Mouse (Mus musculus) heart, postnatal 14 days (tissue): ENCODE measurements around the gene Lats2. TPM values are rescaled to one million over a fixed set of nuclear protein-coding genes. Genes with fewer than 3 reads are reported as not detected.
"Not testable (repeated sequence)": the region's sequence is repeated elsewhere in the genome, so short reads cannot be mapped to it uniquely, and the experiment has no call there.

Experiments
- DNase-seq, 2 experiments: peaks; one replicate each; pipeline ENCODE4 v3.0.0; 2021 to 2022
- intact Hi-C: fragments of 180-260 bp; cut with DNase I; formaldehyde crosslinking; loops from one replicate; pipeline ENCODE4 v1.15.1; 2025
- total RNA-seq, 2 experiments: library from RNA; stranded (reverse); gene quantifications; 2 replicates each; pipeline ENCODE4 v1.2.3; 2021

The Lats2 gene
- total RNA-seq, 2 experiments from 2014 or later = 39.5 to 40.1 TPM

DNA sequence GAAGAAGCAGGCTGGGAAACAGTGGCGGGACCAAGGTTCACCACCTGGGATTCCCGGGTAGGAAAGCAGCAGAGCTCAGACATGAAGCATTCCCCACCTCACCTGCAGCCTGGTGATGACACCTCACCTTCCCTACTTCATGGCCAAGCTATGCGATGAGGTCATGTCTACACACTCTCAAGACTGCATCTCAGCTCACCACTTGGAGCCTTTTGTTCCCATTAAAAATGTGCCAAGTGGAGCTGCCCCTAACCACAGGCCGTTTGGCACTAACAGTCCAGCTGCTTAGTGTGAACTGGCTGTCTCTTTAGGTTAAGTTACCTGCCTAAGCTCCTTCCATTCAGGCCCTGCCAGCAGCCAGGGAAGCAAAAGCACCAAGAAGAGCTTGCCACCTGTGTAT lies 53.1 kb downstream of the Lats2 start:
- DNase-seq = no peak
- intact Hi-C loops = no loop called here

- DNase-seq = no peak
- intact Hi-C loops = no loop called here
Measured at GRCm38 (mm10) chr14:57701915-57702477, 56.2 kb downstream of the Lats2 start.

DNA sequence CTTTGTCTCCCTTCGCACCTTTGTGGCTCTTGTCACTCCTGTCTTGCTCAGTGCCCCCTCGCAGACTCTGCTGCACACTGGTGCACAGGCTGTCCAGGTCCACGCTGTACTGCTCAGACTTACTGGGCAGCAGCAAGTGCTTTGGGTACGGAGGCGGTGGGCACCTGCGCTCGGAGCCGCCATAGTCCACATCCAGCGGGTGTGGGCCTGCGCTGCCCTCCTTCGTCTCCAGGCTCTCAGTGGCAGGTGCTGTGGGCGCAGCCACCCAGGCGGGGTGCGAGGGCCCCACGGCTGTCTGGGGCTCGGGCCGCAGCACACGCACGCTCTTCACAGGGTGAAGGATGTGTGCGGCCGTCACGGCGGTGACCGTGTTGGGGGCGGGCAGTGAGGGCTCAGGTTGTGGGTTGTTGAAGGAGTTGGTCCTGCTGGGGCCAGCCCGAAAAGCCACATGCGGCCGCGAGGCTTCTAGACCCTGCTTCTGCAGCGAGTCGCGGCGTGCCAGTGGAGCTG lies 58.7 kb downstream of the Lats2 start:
- intact Hi-C loops = no loop called here
- no peak for DNase-seq

- intact Hi-C loops = no loop called here
- DNase-seq = no peak
Measured at GRCm38 (mm10) chr14:57699016-57699415, 59.2 kb downstream of the Lats2 start.

GRCm38 (mm10) chr14:57696066-57696465 lies 62.1 kb downstream of the Lats2 start:
- DNase-seq = no peak
- intact Hi-C loops = no loop called here

DNA sequence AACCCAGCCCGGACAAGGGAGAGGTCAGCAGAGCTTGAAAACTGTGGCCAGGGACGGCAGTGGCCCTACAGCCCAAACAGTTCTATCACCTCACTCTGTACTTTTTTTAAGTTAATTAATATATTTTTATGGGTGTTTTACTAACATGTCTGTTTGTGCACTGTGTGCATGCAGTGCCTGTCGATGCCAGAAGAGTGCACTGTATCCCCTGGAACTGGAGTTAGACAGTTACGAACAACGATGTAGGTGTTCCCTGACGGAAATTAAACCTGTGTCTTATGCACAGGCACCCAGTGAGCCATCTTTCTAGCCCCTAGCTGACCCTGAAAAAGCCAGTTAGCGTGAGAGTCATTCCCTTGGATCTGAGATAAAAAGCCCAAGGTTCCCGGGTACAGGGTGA lies 62.6 kb downstream of the Lats2 start:
- intact Hi-C loops = no loop called here
- DNase-seq = no peak

DNA sequence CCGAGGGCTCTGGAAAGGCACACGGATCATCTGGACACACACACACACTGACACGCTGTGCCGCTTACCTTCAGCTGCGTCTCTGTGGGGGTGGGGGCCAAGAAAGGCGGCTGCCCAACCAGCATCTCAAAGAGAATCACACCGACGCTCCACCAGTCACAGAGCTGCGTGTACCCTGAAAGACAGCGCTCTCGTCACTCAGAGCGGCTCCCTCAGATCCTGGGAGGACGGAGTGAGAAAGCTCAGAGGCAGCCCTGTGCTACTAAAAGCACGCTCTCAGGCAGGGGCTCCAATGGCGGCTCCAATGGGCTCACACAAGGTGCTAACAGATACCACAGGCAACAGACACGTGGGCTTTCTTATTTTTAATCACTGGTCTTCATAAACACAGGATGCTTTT lies 63.9 kb downstream of the Lats2 start:
- DNase-seq = no peak
- intact Hi-C loops = no loop called here

GRCm38 (mm10) chr14:57692517-57693130 lies 65.6 kb downstream of the Lats2 start:
- no peak for DNase-seq
- intact Hi-C loops = no loop called here

- intact Hi-C loops = no loop called here
- DNase-seq = no peak
Measured at GRCm38 (mm10) chr14:57691316-57691715, 66.9 kb downstream of the Lats2 start.

- intact Hi-C loops = no loop called here
- no peak for DNase-seq
Measured at GRCm38 (mm10) chr14:57690681-57691080, 67.5 kb downstream of the Lats2 start.

- intact Hi-C loops = loop anchor here (2.0 kb wide), 1 partner anchor 57 kb away; no protein-coding TSS in a partner anchor
- DNase-seq = not testable (repeated sequence)
Measured at GRCm38 (mm10) chr14:57688066-57688465, 70.1 kb downstream of the Lats2 start.

- intact Hi-C loops = no loop called here
- DNase-seq = no peak
Measured at GRCm38 (mm10) chr14:57687441-57687840, 70.7 kb downstream of the Lats2 start.

DNA sequence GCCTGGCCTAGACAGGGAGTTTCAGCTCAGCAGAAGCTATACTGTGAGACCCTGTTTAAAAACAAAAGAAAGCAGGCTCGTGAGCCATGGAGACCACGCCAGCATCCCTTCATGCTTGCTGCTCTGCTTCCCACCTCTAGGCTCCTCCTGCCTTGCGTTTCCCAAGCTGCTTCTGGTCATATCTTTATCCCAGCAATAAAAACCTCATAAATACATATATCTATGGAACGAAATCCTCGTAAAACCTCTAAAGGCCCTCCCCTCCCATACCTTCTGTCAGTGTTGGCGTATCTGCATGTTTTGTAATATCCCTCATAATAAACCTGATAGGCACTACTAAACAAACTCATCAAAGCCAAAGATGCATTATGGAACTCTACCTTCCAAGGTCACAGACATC lies 71.5 kb downstream of the Lats2 start:
- no peak for DNase-seq
- intact Hi-C loops = no loop called here

DNA sequence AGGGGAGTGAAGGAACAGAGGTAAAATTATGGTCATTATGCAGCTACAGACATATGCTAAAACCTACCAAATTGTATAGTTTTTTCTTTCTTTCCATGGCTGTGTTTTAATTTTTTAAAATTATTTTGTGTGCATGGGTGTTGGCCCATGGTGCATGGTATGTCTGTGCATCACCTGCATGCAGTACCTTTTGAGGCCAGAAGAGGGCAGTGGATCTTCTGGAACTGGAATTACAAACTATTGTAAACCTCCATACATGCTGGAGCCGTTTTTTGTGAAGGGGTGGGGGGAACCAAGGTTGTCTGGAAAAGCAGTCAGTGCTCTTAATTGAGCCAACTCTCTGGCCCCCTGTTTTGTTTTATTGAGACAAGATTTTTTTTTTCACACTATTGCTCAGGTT lies 73.6 kb downstream of the Lats2 start:
- peak; percentile 69 to 81 for DNase-seq
- intact Hi-C loops = loop anchor here (5.0 kb wide), 4 partner anchors 113 to 1428 kb away; partner anchors contain the start of genes Mrpl57, Sap18 and Ska3

DNA sequence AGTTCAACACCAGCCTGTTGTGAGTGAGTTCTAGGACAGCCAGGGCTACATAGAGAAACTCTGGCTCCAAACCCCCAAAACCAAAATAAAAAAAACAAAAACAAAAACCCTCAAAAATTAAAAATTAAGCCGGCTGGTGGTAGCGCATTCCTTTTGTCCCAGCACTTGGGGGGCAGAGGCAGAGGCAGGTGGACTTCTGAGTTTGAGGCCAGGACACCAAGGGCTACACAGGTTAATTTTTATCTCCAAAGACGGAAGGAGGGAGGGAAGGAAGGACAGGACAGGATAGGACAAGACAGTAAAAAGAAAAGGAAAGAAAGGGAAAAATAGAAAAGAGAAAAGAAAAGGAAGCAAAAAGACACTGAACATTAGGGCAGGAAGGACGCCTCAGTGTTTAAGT lies 75.4 kb downstream of the Lats2 start:
- intact Hi-C loops = loop anchor here (5.0 kb wide), 4 partner anchors 115 to 1430 kb away; partner anchors contain the start of genes Mrpl57, Sap18 and Ska3

GRCm38 (mm10) chr14:57679958-57680535 lies 78.1 kb downstream of the Lats2 start:
- DNase-seq = peak; percentile 89 to 90
- intact Hi-C loops = loop anchor here (1.0 to 5.0 kb wide), 5 partner anchors 117 to 1432 kb away; partner anchors contain the start of genes Mrpl57, Sap18 and Ska3

More for the DNA sequence above, 75.4 kb downstream of the Lats2 start:
- DNase-seq = no peak

DNA sequence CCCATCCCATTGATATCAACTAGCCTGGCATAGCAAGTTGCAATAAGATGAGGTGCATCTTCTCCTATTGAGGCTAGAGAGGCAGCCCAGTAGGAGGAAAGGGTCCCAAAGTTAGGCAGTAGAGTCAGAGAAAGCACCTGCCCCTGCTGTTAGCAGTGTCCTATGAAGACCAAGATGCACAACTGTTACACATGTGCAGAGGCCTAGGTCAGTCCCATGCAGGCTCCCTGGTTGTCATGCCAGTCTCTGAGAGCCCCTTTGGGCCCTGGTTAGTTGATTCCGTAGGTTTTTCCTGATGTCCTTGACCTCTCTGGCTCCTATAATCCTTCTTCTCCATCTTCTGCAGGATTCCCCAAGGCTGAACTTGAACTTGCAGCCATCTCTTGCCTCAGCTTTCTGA lies 78.7 kb downstream of the Lats2 start:
- intact Hi-C loops = no loop called here
- DNase-seq = no peak

GRCm38 (mm10) chr14:57675481-57675880 lies 82.7 kb downstream of the Lats2 start:
- DNase-seq = no peak
- intact Hi-C loops = no loop called here

- intact Hi-C loops = no loop called here
- no peak for DNase-seq
Measured at GRCm38 (mm10) chr14:57665628-57665950, 92.6 kb downstream of the Lats2 start.

DNA sequence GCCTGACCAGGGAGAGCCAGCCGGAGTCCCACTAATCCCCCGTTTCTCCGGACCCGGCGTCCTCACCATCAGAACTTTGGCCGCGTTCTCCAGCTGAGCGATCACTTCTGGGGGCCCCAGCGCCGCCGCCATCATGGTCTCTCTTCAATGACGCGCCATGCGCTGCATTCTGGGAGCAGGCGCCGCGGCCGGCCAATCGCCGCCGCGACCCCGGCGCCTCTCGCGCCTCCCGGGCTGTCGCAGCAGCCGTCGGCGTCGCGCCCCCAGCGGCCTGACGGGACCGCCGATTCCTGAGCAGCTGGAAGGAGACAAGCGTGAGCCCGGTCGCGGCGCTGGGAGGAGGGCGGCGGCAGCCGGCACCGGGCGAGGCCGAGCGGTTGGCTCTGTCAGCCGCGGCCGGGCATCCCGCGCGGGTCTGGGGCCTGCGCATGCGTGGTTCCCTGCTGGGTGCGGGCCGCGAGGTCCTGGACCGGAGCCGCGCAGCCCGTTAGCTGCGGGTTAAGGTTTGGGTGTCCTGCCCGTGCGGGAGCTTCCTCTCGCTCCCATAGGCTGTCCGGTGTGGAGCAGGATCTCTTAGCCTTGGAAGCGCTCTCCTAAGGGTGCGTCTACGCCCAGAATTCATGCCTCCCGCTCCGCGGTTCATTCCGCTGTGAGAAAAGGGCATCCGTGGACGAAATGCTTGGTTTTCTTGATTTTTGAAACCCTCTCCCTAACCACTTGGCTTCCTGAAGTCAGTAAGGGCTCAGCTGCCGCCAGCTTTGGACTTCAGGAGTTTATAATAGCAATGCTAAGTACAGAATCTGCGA lies 93.2 kb downstream of the Lats2 start, which contains the start of gene Xpo4:
Xpo4 (minus strand) TSS at position 609 of the 806 bp plus-strand sequence.
- peak; percentile 88 for DNase-seq
- intact Hi-C loops = no loop called here

- intact Hi-C loops = no loop called here
- no peak for DNase-seq
Measured at GRCm38 (mm10) chr14:57664311-57664821, 93.8 kb downstream of the Lats2 start.
